Mouse (Mus musculus) urinary bladder, postnatal 10 days (tissue): Measurements from ENCODE around the gene Urb2.
"Not testable (repeated sequence)": the region's sequence is repeated elsewhere in the genome, so short reads cannot be mapped to it uniquely, and the experiment has no call there.

Experiments
- DNase-seq: peaks from one replicate; pipeline ENCODE4 v3.0.0; 2022; ENCODE audit warnings: low spot score

The Urb2 gene

DNA sequence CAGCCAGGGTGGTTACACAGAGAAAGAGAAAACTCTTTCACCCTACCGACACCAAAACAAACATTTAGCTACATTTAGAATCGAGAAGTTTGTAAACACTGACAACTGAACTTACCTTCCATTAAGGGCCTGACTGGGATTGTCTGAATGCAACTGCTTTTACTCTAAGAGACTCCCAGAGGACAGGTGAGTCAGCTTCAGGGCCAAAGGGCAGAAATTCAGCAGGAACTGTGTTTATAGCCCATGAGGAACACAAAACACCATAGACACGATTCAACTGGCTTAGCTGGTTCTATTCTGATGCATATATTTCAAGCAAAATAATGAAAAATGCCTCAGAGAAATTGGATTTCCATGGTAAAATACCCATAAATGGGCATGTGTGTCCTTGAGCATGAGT lies 6.6 kb upstream of the Urb2 start:
- DNase-seq: no peak

GRCm38 (mm10) chr8:124019782-124020181 lies 1.5 kb upstream of the Urb2 start:
- no peak for DNase-seq

GRCm38 (mm10) chr8:124020439-124021236 lies 670 bp upstream of the Urb2 start:
- DNase-seq: no peak

DNA sequence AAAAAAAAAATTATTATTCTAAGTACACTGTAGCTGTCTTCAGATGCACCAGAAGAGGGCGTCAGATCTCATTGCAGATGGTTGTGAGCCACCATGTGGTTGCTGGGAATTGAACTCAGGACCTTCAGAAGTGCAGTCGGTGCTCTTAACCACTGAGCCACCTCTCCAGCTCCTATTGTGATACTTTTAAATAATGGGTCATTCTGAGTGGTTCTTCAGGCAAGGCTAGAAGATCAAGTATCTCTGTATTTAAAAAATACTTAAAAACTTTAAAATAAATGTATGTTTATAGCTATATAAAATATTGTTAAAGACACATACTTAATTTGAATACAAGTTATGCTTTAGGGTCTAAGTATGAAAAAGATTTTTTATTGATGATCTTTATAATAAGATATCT lies 5.0 kb downstream of the Urb2 start:
- not testable (repeated sequence) for DNase-seq

GRCm38 (mm10) chr8:124027831-124028230 lies 6.5 kb downstream of the Urb2 start:
- DNase-seq: no peak

DNA sequence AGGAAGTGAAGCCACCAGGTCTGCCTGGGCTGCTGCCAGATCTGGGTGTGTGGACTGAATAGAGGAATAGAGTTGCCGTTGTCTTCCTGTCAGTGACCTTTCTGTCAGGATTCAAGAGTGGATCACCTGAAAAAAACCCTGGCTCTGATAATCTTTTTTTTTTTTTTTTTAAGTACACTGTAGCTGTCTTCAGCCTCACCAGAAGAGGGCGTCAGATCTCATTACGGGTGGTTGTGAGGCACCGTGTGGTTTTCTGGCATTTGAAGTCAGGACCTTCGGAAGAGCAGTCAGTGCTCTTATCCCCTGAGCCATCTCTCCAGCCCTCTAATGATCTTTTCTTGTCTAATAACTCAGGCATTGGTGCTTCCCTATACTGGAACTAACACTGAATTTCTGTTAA lies 12.1 kb downstream of the Urb2 start:
- DNase-seq: no peak

GRCm38 (mm10) chr8:124038121-124038520 lies 16.8 kb downstream of the Urb2 start:
- no peak for DNase-seq

DNA sequence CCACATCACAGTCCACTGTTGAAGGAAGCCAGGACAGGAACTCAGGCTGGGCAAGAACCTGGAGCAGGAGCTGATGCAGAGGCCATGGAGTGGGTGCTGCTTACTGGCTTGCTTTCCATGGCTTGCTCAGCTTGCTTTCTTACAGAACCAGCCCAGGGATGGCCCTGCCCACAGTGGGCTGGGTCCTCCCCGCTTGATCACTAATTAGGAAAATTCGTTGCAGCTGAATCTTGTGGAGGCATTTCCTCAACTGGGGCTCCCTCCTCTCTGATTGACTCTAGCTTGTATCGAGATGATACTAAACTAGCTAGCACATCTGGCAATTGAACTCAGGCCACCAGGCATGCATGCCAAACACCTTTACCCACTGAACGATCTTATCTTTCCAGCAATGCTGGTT lies 18.0 kb downstream of the Urb2 start:
- no peak for DNase-seq

DNA sequence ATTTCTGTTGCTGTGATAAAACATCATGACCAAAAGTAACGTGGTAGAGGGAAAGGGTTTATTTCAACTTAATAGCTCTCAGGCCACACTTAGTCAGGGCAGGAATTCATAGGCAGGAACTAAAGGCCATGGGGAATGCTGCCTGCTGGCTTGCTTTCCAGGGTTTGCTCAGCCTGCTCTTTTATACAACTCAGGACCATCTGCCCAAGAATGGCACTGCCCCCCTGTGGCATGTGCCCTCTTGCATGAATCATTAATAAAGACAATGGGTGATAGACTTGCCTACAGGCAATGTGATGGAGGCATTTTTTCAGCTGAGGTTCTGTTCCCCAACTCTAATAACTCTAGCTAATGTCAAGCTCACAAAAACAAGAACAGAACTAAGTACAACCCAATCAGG lies 20.9 kb downstream of the Urb2 start:
- DNase-seq: no peak

DNA sequence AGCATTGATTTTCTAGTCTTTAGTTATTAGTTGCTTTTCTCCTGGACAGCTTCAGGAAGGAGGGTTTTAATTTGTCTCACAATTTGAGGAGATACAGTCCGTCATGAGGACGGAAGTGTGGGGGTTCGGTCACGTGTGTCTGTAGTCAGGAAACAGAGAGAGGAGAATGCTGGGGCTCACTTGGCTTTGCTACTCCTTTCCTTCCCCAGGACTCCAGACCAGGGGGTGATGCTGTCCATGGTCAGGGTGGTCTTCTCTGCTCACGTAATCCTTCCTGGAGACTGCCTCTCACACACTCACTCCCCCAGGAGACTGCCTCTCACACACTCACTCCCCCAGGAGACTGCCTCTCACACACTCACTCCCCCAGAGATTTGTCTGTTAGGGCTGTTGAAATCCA lies 23.1 kb downstream of the Urb2 start:
- no peak for DNase-seq

- no peak for DNase-seq
These were observed 23.6 kb downstream of the Urb2 start for GRCm38 (mm10) chr8:124044931-124045330.

GRCm38 (mm10) chr8:124045856-124046255 lies 24.5 kb downstream of the Urb2 start:
- no peak for DNase-seq

GRCm38 (mm10) chr8:124052110-124052509 lies 30.8 kb downstream of the Urb2 start:
- no peak for DNase-seq

DNA sequence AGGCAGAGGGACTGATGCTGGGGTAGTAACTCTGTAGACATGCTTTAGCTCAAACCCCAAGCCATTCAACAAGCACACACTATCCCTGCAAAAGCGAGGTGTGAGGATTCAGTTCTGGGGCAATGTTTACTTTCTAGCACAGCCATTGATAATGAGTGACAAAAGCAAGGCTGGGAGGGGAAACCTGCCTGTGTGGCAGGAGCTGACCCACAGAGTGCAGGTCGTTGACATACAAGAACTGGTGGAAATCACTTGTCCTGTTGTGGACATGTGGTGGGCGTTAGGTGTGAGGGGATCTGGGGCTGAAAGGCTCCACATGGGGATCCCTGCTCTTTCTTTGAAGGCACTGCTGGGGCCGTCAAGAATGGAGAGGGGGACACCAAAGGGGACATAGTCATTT lies 31.3 kb downstream of the Urb2 start:
- no peak for DNase-seq

- no peak for DNase-seq
These were observed 35.7 kb downstream of the Urb2 start for GRCm38 (mm10) chr8:124056832-124057655.

DNA sequence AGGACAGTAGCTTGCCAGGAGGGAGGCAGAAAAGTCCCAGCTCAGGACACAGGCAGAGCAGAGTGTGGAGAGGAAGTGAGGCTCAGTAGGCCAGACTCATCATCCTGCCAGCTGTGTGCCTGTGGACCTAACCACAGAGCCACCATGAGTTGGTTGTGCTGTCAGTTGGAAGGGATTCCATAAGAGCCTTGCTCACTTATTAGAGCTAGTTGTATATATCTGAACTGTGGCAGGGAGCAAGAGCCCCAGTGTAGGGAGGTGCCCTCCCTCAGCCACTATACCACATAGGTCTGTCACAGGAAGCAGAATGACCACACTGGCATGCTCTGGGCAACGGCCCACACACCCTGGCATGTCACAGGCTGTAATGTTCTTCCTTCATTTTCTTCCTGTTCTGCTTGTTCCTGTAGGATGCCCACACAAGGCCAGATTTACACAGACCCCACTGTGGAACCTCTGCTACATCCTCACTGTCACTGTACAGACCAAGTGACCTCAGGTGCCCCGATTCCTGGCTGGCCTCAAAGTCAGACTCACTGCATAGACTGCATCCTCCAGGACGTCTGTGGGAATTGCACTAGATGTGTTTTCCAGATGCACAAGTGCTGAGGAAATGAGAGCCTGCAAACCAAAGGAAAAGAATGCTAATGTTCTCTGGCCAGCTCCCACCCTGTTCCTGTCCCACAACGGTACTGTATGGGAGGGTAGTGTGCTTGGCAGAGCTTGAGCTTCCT lies 45.2 kb downstream of the Urb2 start:
- DNase-seq: no peak

- no peak for DNase-seq
These were observed 45.9 kb downstream of the Urb2 start for GRCm38 (mm10) chr8:124067059-124067750.

- DNase-seq: no peak
These were observed 49.3 kb downstream of the Urb2 start for GRCm38 (mm10) chr8:124070363-124071324.

DNA sequence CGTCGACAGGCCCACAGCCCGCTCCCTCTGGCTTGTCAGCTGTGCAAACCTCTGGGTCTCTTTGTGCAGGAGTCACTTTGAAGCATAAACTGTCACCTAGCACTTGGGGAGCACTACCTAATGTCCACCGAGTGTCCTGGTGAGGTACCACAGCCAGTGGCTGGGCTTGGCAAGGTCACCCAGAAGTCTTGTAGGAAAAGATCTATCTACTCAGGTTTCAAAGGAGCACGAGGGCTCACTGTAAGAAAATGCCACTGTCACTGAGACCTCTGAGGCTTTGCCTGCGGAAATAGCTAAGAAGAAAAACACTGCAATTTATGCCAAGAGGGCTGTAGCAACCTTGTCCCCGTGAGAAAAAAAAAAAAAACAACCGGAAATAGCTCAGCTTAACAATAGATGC lies 54.7 kb downstream of the Urb2 start:
- no peak for DNase-seq

GRCm38 (mm10) chr8:124076416-124076815 lies 55.1 kb downstream of the Urb2 start:
- DNase-seq: no peak

- DNase-seq: no peak
These were observed 56.1 kb downstream of the Urb2 start for GRCm38 (mm10) chr8:124077377-124077776.
